Comparison of ENCODE assay signal across 11 mouse cellular contexts in the genomic region with DNA sequence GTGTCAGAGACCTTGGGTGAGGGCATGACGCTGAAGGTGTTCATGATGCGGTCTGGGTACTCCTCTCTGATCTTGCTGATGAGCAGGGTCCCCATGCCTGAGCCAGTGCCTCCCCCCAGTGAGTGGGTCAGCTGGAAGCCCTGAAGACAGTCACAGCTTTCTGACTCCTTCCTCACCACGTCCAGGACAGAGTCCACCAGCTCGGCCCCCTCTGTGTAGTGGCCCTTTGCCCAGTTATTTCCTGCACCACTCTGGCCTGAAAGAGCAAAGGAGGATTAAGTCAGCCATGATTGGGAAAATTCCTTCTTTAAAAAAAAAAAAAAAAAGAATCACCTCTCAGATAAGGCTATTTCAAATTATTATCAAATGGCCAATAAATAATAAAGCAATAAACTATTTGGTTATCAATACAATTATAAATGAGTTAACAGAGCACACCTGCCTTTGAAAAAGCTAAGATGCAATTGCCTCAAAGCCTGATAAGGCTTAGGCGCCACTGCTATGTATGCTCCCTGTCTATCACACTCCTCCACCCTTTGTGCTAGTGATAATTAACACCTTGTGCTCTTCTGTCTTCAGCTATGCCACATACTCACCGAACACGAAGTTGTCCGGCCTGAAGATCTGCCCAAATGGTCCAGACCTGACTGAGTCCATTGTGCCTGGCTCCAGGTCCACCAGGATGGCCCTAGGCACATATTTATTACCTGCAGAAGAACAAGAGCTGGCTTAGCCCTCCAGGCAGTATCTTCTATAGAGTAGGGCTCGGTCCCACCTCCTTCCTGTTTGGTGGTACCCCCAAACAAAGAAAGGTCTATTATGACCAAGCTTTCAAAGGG. TPM values are rescaled to one million over a fixed set of nuclear protein-coding genes. Genes with fewer than 3 reads are reported as not detected.
DNase-seq lines count a peak whose midpoint lies in the region; ATAC-seq and TF ChIP-seq lines count a peak whose summit lies in the region.
"Had no signal": no experiment of that assay in that cellular context is flagged by ENCODE, and none has a peak within 500 bp of the region (broad histone marks: within the 10 kb centered on the region; RNA-seq: fewer than 3 reads in every experiment).

No protein-coding gene starts in this region.

- TF ChIP-seq POLR2A in embryonic fibroblast, embryonic 13.5 days (IDR thresholded peaks at IDR 0.05; ENCODE audit: low read depth, low read length) = no peak
- no peak for TF ChIP-seq POLR2A in myocyte (IDR thresholded peaks at IDR 0.05; ENCODE audit: insufficient read length, low read depth)

- H3K27ac ChIP-seq in embryonic fibroblast, embryonic 13.5 days (ENCODE audit: insufficient read depth, low read length) = no peak overlapping the region
- no peak overlapping the region for H3K27ac ChIP-seq in intestine, postnatal 0 days (ENCODE audit: low read depth, low read length)
- H3K27ac ChIP-seq: macrophage had no signal

- H3K79me2 ChIP-seq in myocyte (ENCODE audit: control insufficient read depth, insufficient read depth) = peaks cover 40% of the 10 kb centered on the region

- peak overlapping the region; percentile 92 for H3K4me2 ChIP-seq in intestine, postnatal 0 days (replicated peaks; ENCODE audit: low read depth)
- H3K4me2 ChIP-seq in myocyte (ENCODE audit: low read depth) = peak overlapping the region; percentile 100

- H3K4me3 ChIP-seq in embryonic fibroblast, embryonic 13.5 days (ENCODE audit: insufficient read depth, low read length) = peak overlapping the region; percentile 87
- no peak overlapping the region for H3K4me3 ChIP-seq in intestine, postnatal 0 days (ENCODE audit: low read depth, low read length)
- peak overlapping the region; percentile 100 for H3K4me3 ChIP-seq in myocyte

- peaks cover 15% of the 10 kb centered on the region for H3K27me3 ChIP-seq in intestine, postnatal 0 days (replicated peaks; ENCODE audit: control insufficient read depth, insufficient read depth, low read length)
- no peaks in the 10 kb centered on the region for H3K27me3 ChIP-seq in myocyte (ENCODE audit: control insufficient read depth, insufficient read depth, insufficient read length)
- H3K27me3 ChIP-seq: Patski had no signal

- ATAC-seq in intestine, postnatal 0 days = no peak
- ATAC-seq: Patski had no signal

- no peak overlapping the region for H3K9ac ChIP-seq in intestine, postnatal 0 days (ENCODE audit: low read depth, low read length)

- peak overlapping the region; percentile 84 for H3ac ChIP-seq in myocyte (ENCODE audit: control insufficient read depth, insufficient read length)

- TF ChIP-seq CTCF in embryonic fibroblast, embryonic 13.5 days (IDR thresholded peaks at IDR 0.05; ENCODE audit: borderline replicate concordance, insufficient read depth, low read length) = no peak
- no peak for TF ChIP-seq CTCF in intestine, postnatal 0 days (IDR thresholded peaks at IDR 0.05; ENCODE audit: low read depth)

- DNase-seq in left cerebral cortex, postnatal 4 days = peak; percentile 56
- no peak for DNase-seq in left cerebral cortex, adult 9 months (ENCODE audit: low spot score in 2 of 2)
- DNase-seq in layer of hippocampus, postnatal 25 days (ENCODE audit: extremely low spot score in 1 of 2, low spot score in 1 of 2) = no peak
- DNase-seq in thymus, postnatal 0 days (ENCODE audit: low spot score) = no peak
- no peak for DNase-seq in cerebellum, adult 11-12 months
- DNase-seq: cerebellum, postnatal 36 days had no signal

- intact Hi-C loops in left cerebral cortex, postnatal 4 days (cut with DNase I) = loop anchor here (2.0 kb wide), 1 partner anchor 52 kb away; no protein-coding TSS in a partner anchor

- H3K36me3 ChIP-seq in intestine, postnatal 0 days (ENCODE audit: control insufficient read depth, insufficient read depth) = no peaks in the 10 kb centered on the region
- peaks cover 24% of the 10 kb centered on the region for H3K36me3 ChIP-seq in myocyte (ENCODE audit: control insufficient read depth, insufficient read depth)

- peaks cover 2% of the 10 kb centered on the region; the same call in 1 of the 2 replicates for H3K4me1 ChIP-seq in embryonic fibroblast, embryonic 13.5 days (ENCODE audit: control insufficient read depth, insufficient read depth, low read length)
- H3K4me1 ChIP-seq in intestine, postnatal 0 days (replicated peaks; ENCODE audit: control insufficient read depth, insufficient read depth, low read length) = no peaks in the 10 kb centered on the region

- H3K9me3 ChIP-seq in intestine, postnatal 0 days (ENCODE audit: control insufficient read depth) = no peaks in the 10 kb centered on the region

- 54% methylated on average over 9 of the region's 9 CpGs for whole genome bisulfite sequencing in intestine, postnatal 0 days

TF ChIP-seq in myocyte, 11 proteins besides CTCF, POLR2A, EP300 and RAD21:
- TF ChIP-seq E2F4 (IDR thresholded peaks at IDR 0.05; ENCODE audit: insufficient read depth) (no peak), MYOD1 (IDR thresholded peaks at IDR 0.05; ENCODE audit: control insufficient read depth in 1 of 3, insufficient read length in 2 of 3, low read depth in 2 of 3) (no peak), MAX (IDR thresholded peaks at IDR 0.05; ENCODE audit: low read depth) (no peak), USF1 (IDR thresholded peaks at IDR 0.05; ENCODE audit: low read depth) (no peak), SRF (IDR thresholded peaks at IDR 0.05; ENCODE audit: control insufficient read depth, insufficient read length, low read depth) (no peak), REST (IDR thresholded peaks at IDR 0.05; ENCODE audit: insufficient read depth, insufficient read length) (no peak), TCF3 (IDR thresholded peaks at IDR 0.05; ENCODE audit: insufficient read length, low read depth) (no peak), CEBPB (IDR thresholded peaks at IDR 0.05; ENCODE audit: insufficient read depth, poor library complexity, severe bottlenecking) (no peak)
TF ChIP-seq in myocyte: peak in this region for 0.

RNA-seq across cellular contexts. Expression of a gene that starts 1.8 kb away (rescaled TPM):
- total RNA-seq in left cerebral cortex, postnatal 4 days (2021) = 1,000 to 10,000 TPM; 3,894 to 3,983 TPM
- polyA plus RNA-seq in embryonic fibroblast, embryonic 13.5 days (2011; ENCODE audit: insufficient read length, low read depth, missing spikeins) = 146 and 176 TPM in 2 replicates
- 14.1 and 15.4 TPM in 2 replicates for polyA plus RNA-seq in intestine, postnatal 0 days (2015; fragmentation: Nextera tagmentation; extraction: Ambion mirVana)
- 438 TPM for polyA plus RNA-seq in myocyte (2012; fragmentation: generic; extraction: Trizol)
- total RNA-seq in layer of hippocampus, postnatal 25 days (2021) = 100 to 1,000 TPM; 319 to 347 TPM
- polyA plus RNA-seq in thymus, postnatal 0 days (2015; fragmentation: Nextera tagmentation; extraction: Ambion mirVana) = 34.5 and 37.3 TPM in 2 replicates

RNA-seq across cellular contexts. Expression of a gene that starts 34.3 kb away (rescaled TPM):
- 10 to 100 TPM; 45.5 to 46.4 TPM for total RNA-seq in left cerebral cortex, postnatal 4 days (2021)
- polyA plus RNA-seq in embryonic fibroblast, embryonic 13.5 days (2011; ENCODE audit: insufficient read length, low read depth, missing spikeins) = 18.5 and 21.7 TPM in 2 replicates
- 62.8 and 69.8 TPM in 2 replicates for polyA plus RNA-seq in intestine, postnatal 0 days (2015; fragmentation: Nextera tagmentation; extraction: Ambion mirVana)
- 176 TPM for polyA plus RNA-seq in myocyte (2012; fragmentation: generic; extraction: Trizol)
- 10 to 100 TPM; 26.2 to 26.7 TPM for total RNA-seq in layer of hippocampus, postnatal 25 days (2021)
- 158 and 174 TPM in 2 replicates for polyA plus RNA-seq in thymus, postnatal 0 days (2015; fragmentation: Nextera tagmentation; extraction: Ambion mirVana)

RNA-seq across cellular contexts. Expression of a gene that starts 50.7 kb away (rescaled TPM):
- total RNA-seq in left cerebral cortex, postnatal 4 days (2021) = 1,000 to 10,000 TPM; 2,688 to 2,817 TPM
- 137 and 139 TPM in 2 replicates for polyA plus RNA-seq in embryonic fibroblast, embryonic 13.5 days (2011; ENCODE audit: insufficient read length, low read depth, missing spikeins)
- polyA plus RNA-seq in intestine, postnatal 0 days (2015; fragmentation: Nextera tagmentation; extraction: Ambion mirVana) = 218 and 292 TPM in 2 replicates
- polyA plus RNA-seq in myocyte (2012; fragmentation: generic; extraction: Trizol) = 550 TPM
- total RNA-seq in layer of hippocampus, postnatal 25 days (2021) = 1,000 to 10,000 TPM; 1,288 to 1,354 TPM
- polyA plus RNA-seq in thymus, postnatal 0 days (2015; fragmentation: Nextera tagmentation; extraction: Ambion mirVana) = 204 and 248 TPM in 2 replicates
